In genomic region chr10:20169182-20169674, GRCm38 (mm10) we compare ENCODE assay signal across 24 mouse cellular contexts. TPM values are rescaled to one million over a fixed set of nuclear protein-coding genes. Genes with fewer than 3 reads are reported as not detected.
DNase-seq lines count a peak whose midpoint lies in the region; ATAC-seq and TF ChIP-seq lines count a peak whose summit lies in the region.
"Had no signal": no experiment of that assay in that cellular context is flagged by ENCODE, and none has a peak within 500 bp of the region (broad histone marks: within the 10 kb centered on the region; RNA-seq: fewer than 3 reads in every experiment).

No protein-coding gene starts in this region.

- H3K27ac ChIP-seq in liver, adult 2 months (replicated peaks; ENCODE audit: insufficient read depth, low read depth, low read length), result peak overlapping the region; percentile 85
- no peak overlapping the region for H3K27ac ChIP-seq in liver, embryonic 12.5 days
- H3K27ac ChIP-seq in ES-Bruce4 (ENCODE audit: insufficient read depth, low read length), result no peak overlapping the region
- 0 out of 2 replicates have a peak overlapping the region, but pooled peaks have one; percentile 13 for H3K27ac ChIP-seq in embryonic facial prominence, embryonic 14.5 days (replicated peaks; ENCODE audit: low read depth, low read length)
- H3K27ac ChIP-seq in small intestine, adult 2 months (ENCODE audit: insufficient read depth, low read depth, low read length), result peak overlapping the region; percentile 88
- H3K27ac ChIP-seq in kidney, adult 2 months (ENCODE audit: insufficient read depth, low read depth, low read length), result no peak overlapping the region
- H3K27ac ChIP-seq in forebrain, embryonic 13.5 days, result no peak overlapping the region
- H3K27ac ChIP-seq: forebrain, embryonic 12.5 days; heart, adult 2 months; hindbrain, embryonic 14.5 days had no signal

- peaks cover 51% of the 10 kb centered on the region for H3K4me1 ChIP-seq in liver, adult 2 months (ENCODE audit: control insufficient read depth, insufficient read depth, low read length)
- H3K4me1 ChIP-seq in liver, embryonic 12.5 days, result peaks cover 19% of the 10 kb centered on the region
- H3K4me1 ChIP-seq in ES-Bruce4 (ENCODE audit: control insufficient read depth, insufficient read depth, low read length), result peaks cover 5% of the 10 kb centered on the region
- peaks cover 15% of the 10 kb centered on the region for H3K4me1 ChIP-seq in embryonic facial prominence, embryonic 14.5 days (ENCODE audit: control insufficient read depth, insufficient read depth, low read length)
- peaks cover 45% of the 10 kb centered on the region for H3K4me1 ChIP-seq in small intestine, adult 2 months (ENCODE audit: control insufficient read depth, insufficient read depth, insufficient read length, low read length)
- peaks cover 22% of the 10 kb centered on the region for H3K4me1 ChIP-seq in kidney, adult 2 months (ENCODE audit: control insufficient read depth, insufficient read depth, low read length)
- peaks cover 22% of the 10 kb centered on the region for H3K4me1 ChIP-seq in forebrain, embryonic 13.5 days

- peak overlapping the region; percentile 34; the same call in 1 of the 2 replicates for H3K9ac ChIP-seq in liver, adult 2 months (ENCODE audit: low read depth, low read length)
- no peak overlapping the region for H3K9ac ChIP-seq in liver, embryonic 12.5 days
- 0 out of 2 replicates have a peak overlapping the region, but pooled peaks have one; percentile 13 for H3K9ac ChIP-seq in ES-Bruce4 (ENCODE audit: low read depth, poor library complexity, severe bottlenecking)
- no peak overlapping the region for H3K9ac ChIP-seq in embryonic facial prominence, embryonic 14.5 days (ENCODE audit: low read depth, low read length)
- H3K9ac ChIP-seq in forebrain, embryonic 13.5 days, result no peak overlapping the region
- H3K9ac ChIP-seq: forebrain, embryonic 12.5 days; kidney, embryonic 15.5 days; midbrain, embryonic 13.5 days had no signal

- no peaks in the 10 kb centered on the region for H3K9me3 ChIP-seq in liver, embryonic 12.5 days (replicated peaks)
- H3K9me3 ChIP-seq in ES-Bruce4 (replicated peaks; ENCODE audit: control insufficient read depth, insufficient read depth, low read length, poor library complexity, severe bottlenecking), result 0 out of 2 replicates have a peak, but pooled peaks cover 4% of the 10 kb centered on the region
- H3K9me3 ChIP-seq in embryonic facial prominence, embryonic 14.5 days (ENCODE audit: control insufficient read depth, low read length), result no peaks in the 10 kb centered on the region
- H3K9me3 ChIP-seq in forebrain, embryonic 13.5 days (replicated peaks), result no peaks in the 10 kb centered on the region
- H3K9me3 ChIP-seq: forebrain, embryonic 12.5 days; kidney, embryonic 15.5 days had no signal

- ATAC-seq in liver, embryonic 12.5 days, result no peak
- ATAC-seq in embryonic facial prominence, embryonic 14.5 days (ENCODE audit: low read depth), result no peak
- no peak for ATAC-seq in forebrain, embryonic 13.5 days

- DNase-seq in liver, adult 2 months (ENCODE audit: extremely low read depth, low read depth, low spot score), result peak; percentile 94
- DNase-seq in embryonic facial prominence, embryonic 14.5 days (ENCODE audit: low spot score), result no peak
- DNase-seq in kidney, adult 2 months, result no peak
- DNase-seq: adrenal gland, postnatal 10 days; cerebellum, adult 18-20 months; cerebellum, postnatal 25 days; embryo, embryonic 11 days; gastrocnemius, postnatal 36 days; heart, adult 2 months; heart, postnatal 36 days; kidney, postnatal 4 days; lung, adult 18-20 months; lung, postnatal 14 days; right cerebral cortex, postnatal 14 days; thymus, adult 18-20 months; thymus, postnatal 36 days had no signal

- TF ChIP-seq EP300 in ES-Bruce4 (IDR thresholded peaks at IDR 0.05; ENCODE audit: insufficient read depth, low read depth, low read length), result no peak

- H3K36me3 ChIP-seq in liver, adult 2 months (ENCODE audit: control insufficient read depth, insufficient read depth, low read length), result no peaks in the 10 kb centered on the region
- H3K36me3 ChIP-seq in liver, embryonic 12.5 days, result no peaks in the 10 kb centered on the region
- H3K36me3 ChIP-seq in ES-Bruce4 (ENCODE audit: control insufficient read depth, insufficient read depth, low read length, poor library complexity, severe bottlenecking), result no peaks in the 10 kb centered on the region; the same call in 1 of the 2 replicates
- H3K36me3 ChIP-seq in embryonic facial prominence, embryonic 14.5 days (ENCODE audit: control insufficient read depth, insufficient read depth, low read length), result no peaks in the 10 kb centered on the region
- no peaks in the 10 kb centered on the region for H3K36me3 ChIP-seq in small intestine, adult 2 months (ENCODE audit: control insufficient read depth, insufficient read depth, low read length)
- H3K36me3 ChIP-seq in kidney, adult 2 months (ENCODE audit: control insufficient read depth, insufficient read depth, low read length), result no peaks in the 10 kb centered on the region
- no peaks in the 10 kb centered on the region for H3K36me3 ChIP-seq in forebrain, embryonic 13.5 days (ENCODE audit: poor library complexity, severe bottlenecking)
- H3K36me3 ChIP-seq: forebrain, embryonic 12.5 days; kidney, embryonic 15.5 days; midbrain, embryonic 13.5 days had no signal

- no peaks in the 10 kb centered on the region for H3K27me3 ChIP-seq in liver, adult 2 months (ENCODE audit: control insufficient read depth, insufficient read depth, low read length)
- H3K27me3 ChIP-seq in liver, embryonic 12.5 days (replicated peaks), result no peaks in the 10 kb centered on the region
- H3K27me3 ChIP-seq in ES-Bruce4 (ENCODE audit: control insufficient read depth, insufficient read depth, low read length, poor library complexity, severe bottlenecking), result no peaks in the 10 kb centered on the region
- no peaks in the 10 kb centered on the region for H3K27me3 ChIP-seq in embryonic facial prominence, embryonic 14.5 days (replicated peaks; ENCODE audit: control insufficient read depth, insufficient read depth, low read length)
- no peaks in the 10 kb centered on the region for H3K27me3 ChIP-seq in small intestine, adult 2 months (ENCODE audit: control insufficient read depth, insufficient read depth, low read length)
- no peaks in the 10 kb centered on the region for H3K27me3 ChIP-seq in kidney, adult 2 months (replicated peaks; ENCODE audit: control insufficient read depth, insufficient read depth, low read length)
- H3K27me3 ChIP-seq in forebrain, embryonic 13.5 days, result no peaks in the 10 kb centered on the region
- H3K27me3 ChIP-seq: kidney, embryonic 15.5 days had no signal

- no peak for TF ChIP-seq CTCF in liver, adult 2 months (IDR thresholded peaks at IDR 0.05; ENCODE audit: low read depth, low read length)
- no peak for TF ChIP-seq CTCF in ES-Bruce4 (IDR thresholded peaks at IDR 0.05; ENCODE audit: low read depth, low read length)
- TF ChIP-seq CTCF in small intestine, adult 2 months (IDR thresholded peaks at IDR 0.05; ENCODE audit: extremely low read depth, insufficient read length, insufficient replicate concordance, low read depth, low read length), result no peak
- no peak for TF ChIP-seq CTCF in kidney, adult 2 months (conservative IDR thresholded peaks at IDR 0.05; ENCODE audit: insufficient read depth, insufficient read length, low read depth, low read length)

- no peak for TF ChIP-seq POLR2A in liver, adult 2 months (IDR thresholded peaks at IDR 0.05; ENCODE audit: extremely low read depth, insufficient read depth, low read length)
- TF ChIP-seq POLR2A in ES-Bruce4 (IDR thresholded peaks at IDR 0.05; ENCODE audit: insufficient read depth, low read length), result no peak
- no peak for TF ChIP-seq POLR2A in small intestine, adult 2 months (IDR thresholded peaks at IDR 0.05; ENCODE audit: low read depth, low read length)
- TF ChIP-seq POLR2A in kidney, adult 2 months (IDR thresholded peaks at IDR 0.05; ENCODE audit: low read depth, low read length), result no peak

- no peak overlapping the region for H3K4me3 ChIP-seq in liver, adult 2 months (ENCODE audit: insufficient read depth, low read depth, low read length)
- H3K4me3 ChIP-seq in liver, embryonic 12.5 days, result no peak overlapping the region
- no peak overlapping the region for H3K4me3 ChIP-seq in ES-Bruce4 (ENCODE audit: low read depth, low read length)
- no peak overlapping the region for H3K4me3 ChIP-seq in embryonic facial prominence, embryonic 14.5 days (ENCODE audit: low read depth, low read length)
- no peak overlapping the region for H3K4me3 ChIP-seq in small intestine, adult 2 months (ENCODE audit: low read depth, low read length)
- H3K4me3 ChIP-seq in kidney, adult 2 months (ENCODE audit: insufficient read depth, low read depth, low read length), result no peak overlapping the region
- no peak overlapping the region for H3K4me3 ChIP-seq in forebrain, embryonic 13.5 days
- H3K4me3 ChIP-seq: heart, adult 2 months had no signal

- peaks cover 23% of the 10 kb centered on the region; the same call in 1 of the 2 replicates for H3K79me2 ChIP-seq in liver, adult 2 months (ENCODE audit: control insufficient read depth, insufficient read depth, low read length)

- no peak overlapping the region for H3K4me2 ChIP-seq in liver, embryonic 12.5 days
- no peak overlapping the region for H3K4me2 ChIP-seq in embryonic facial prominence, embryonic 14.5 days (ENCODE audit: low read depth, low read length)
- no peak overlapping the region for H3K4me2 ChIP-seq in forebrain, embryonic 13.5 days

- 27% methylated on average over 3 of the region's 3 CpGs for WGBS in liver, adult 2 months
- 74% methylated on average over 3 of the region's 3 CpGs for WGBS in liver, embryonic 12.5 days (ENCODE audit: insufficient replicate concordance)
- WGBS in embryonic facial prominence, embryonic 14.5 days, result 87% methylated on average over 3 of the region's 3 CpGs
- 33% methylated on average over 3 of the region's 3 CpGs for WGBS in small intestine, adult 2 months
- WGBS in kidney, adult 2 months, result 72% methylated on average over 3 of the region's 3 CpGs
- WGBS in forebrain, embryonic 13.5 days, result 86% methylated on average over 3 of the region's 3 CpGs

RNA-seq across cellular contexts. Expression of gene Map7, which starts 21.0 kb away (rescaled TPM):
- total RNA-seq in liver, adult 2 months (2014; rRNA removed), result 13.7 and 15.6 TPM in 2 replicates
- 9.5 and 11.1 TPM in 2 replicates for polyA plus RNA-seq in liver, adult 2 months (2012; rRNA removed)
- 5.6 and 6.6 TPM in 2 replicates for polyA plus RNA-seq in liver, embryonic 12.5 days (2016; fragmentation: Nextera tagmentation; extraction: Ambion mirVana)
- polyA plus RNA-seq in ES-Bruce4 (2011; ENCODE audit: insufficient read depth, insufficient read length, low read depth, missing spikeins), result 108 and 126 TPM in 2 replicates
- polyA plus RNA-seq in embryonic facial prominence, embryonic 14.5 days (2014; fragmentation: Nextera tagmentation; extraction: Ambion mirVana), result 10.0 and 10.2 TPM in 2 replicates
- polyA plus RNA-seq in small intestine, adult 2 months (2012; rRNA removed), result 25.4 and 40.8 TPM in 2 replicates
- polyA plus RNA-seq in kidney, adult 2 months (2012; rRNA removed), result 30.0 and 31.6 TPM in 2 replicates
- 4.1 and 4.4 TPM in 2 replicates for polyA plus RNA-seq in forebrain, embryonic 13.5 days (2015; fragmentation: Nextera tagmentation; extraction: Ambion mirVana)

Comparison
In these comparisons a context has a peak if more than half of its experiments do, and no peak if none do; other contexts are left out.
1. H3K27ac ChIP-seq: peak in liver, adult 2 months (single experiment), embryonic facial prominence, embryonic 14.5 days (single experiment) and small intestine, adult 2 months (single experiment); none in liver, embryonic 12.5 days (single experiment), ES-Bruce4 (single experiment), kidney, adult 2 months (single experiment) and forebrain, embryonic 13.5 days (single experiment).
2. H3K9ac ChIP-seq: peak in liver, adult 2 months (single experiment) and ES-Bruce4 (single experiment); none in liver, embryonic 12.5 days (single experiment), embryonic facial prominence, embryonic 14.5 days (single experiment) and forebrain, embryonic 13.5 days (single experiment).